Mouse (Mus musculus): ENCODE measurements around the gene Cyth3.

DNA sequence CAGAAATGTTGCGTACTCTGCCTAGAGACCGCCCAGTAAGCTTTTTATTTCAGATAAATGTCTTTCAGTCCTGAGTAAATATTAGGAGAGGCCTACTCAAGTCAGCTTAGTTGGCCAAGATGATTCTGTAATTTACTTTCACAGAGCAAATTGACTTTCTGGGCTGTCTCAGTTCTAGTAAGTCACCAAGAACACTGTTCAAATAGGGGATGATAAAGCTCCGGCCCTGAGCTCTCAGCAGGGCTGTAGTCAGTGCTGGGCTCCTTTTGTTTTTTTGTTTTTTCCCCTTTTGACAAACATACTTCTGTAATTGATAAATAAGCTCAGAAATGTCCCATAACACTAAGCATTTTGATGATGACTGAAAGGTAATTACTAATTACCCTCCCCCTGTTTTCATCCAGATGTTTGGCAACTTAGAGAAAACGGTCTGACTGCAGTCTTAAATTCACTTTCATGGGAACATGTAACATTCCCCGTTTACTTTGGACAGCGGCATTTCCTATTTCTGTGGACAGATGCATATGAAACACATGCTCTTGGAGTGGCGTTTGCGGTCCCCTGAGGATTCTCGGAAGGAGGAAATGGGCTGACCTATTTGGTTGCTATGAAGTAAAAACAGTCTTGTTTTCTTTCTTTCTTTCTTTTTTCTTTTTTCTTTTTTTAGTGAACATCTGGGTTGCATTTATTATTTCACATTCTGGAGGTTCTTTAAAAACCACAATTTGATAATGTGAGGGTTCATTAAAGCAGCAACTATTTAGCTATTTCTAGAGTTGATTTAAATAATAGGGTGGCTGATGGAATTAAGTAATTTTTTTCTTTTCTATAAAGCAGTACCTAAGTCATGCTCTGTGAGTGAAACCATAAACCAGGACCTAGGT, 10.7 kb downstream of the Cyth3 start:
- no peak for TF ChIP-seq CTCF (IDR thresholded peaks at IDR 0.05; ENCODE audit: control insufficient read depth, insufficient read depth, low read length)
- TF ChIP-seq POLR2A (IDR thresholded peaks at IDR 0.05; ENCODE audit: borderline replicate concordance, control insufficient read depth, low read depth, low read length): no peak

Measured in bone marrow, adult 2 months (tissue).